Mouse (Mus musculus) lung, adult 2 months (tissue): ENCODE results near the gene Utp6.

Experiments used
- CTCF ChIP-seq: fragments of 200-500 bp; IDR thresholded peaks from 2 replicates; pipeline ENCODE4 v1.5.1; 2011; ENCODE audit warnings: mild to moderate bottlenecking, low read length, control low read depth; ENCODE audit not compliant: insufficient read depth
- POLR2A ChIP-seq: fragments of 200-500 bp; IDR thresholded peaks from 2 replicates; pipeline ENCODE4 v1.6.1; 2011; ENCODE audit warnings: low read depth, mild to moderate bottlenecking, control low read depth, low read length, borderline replicate concordance; ENCODE audit errors: extremely low read depth

GRCm38 (mm10) chr11:79986886-79987285 lies 24.7 kb upstream of the Utp6 start:
- TF ChIP-seq CTCF (no peak), POLR2A (no peak)
